Mouse (Mus musculus) testis, adult 2 months (tissue): ENCODE results near the gene Anapc5.

Source experiments
- CTCF ChIP-seq: fragments of 200-500 bp; IDR thresholded peaks from 2 replicates; pipeline ENCODE4 v1.5.1; 2012; ENCODE audit warnings: low read depth, mild to moderate bottlenecking, inconsistent platforms, low read length, moderate library complexity; ENCODE audit not compliant: control insufficient read depth, insufficient read depth, insufficient replicate concordance
- POLR2A ChIP-seq: fragments of 200-500 bp; IDR thresholded peaks from 2 replicates; pipeline ENCODE4 v1.6.1; 2012; ENCODE audit warnings: low read depth, mild to moderate bottlenecking, inconsistent platforms, low read length, moderate library complexity; ENCODE audit not compliant: control insufficient read depth

GRCm38 (mm10) chr5:122850319-122851002, 29.3 kb upstream of the Anapc5 start:
- TF ChIP-seq CTCF (no peak), POLR2A (no peak; the same call in 1 of the 2 replicates)
